Mouse (Mus musculus) C2C12 (cell line): ENCODE results near the gene Prkcq.

ENCODE experiments used
- CEBPB ChIP-seq: IDR thresholded peaks from one replicate; pipeline ENCODE4 v1.6.1; 2011; ENCODE audit warnings: low read depth, mild to moderate bottlenecking, control low read depth, moderate library complexity
- CTCF ChIP-seq: IDR thresholded peaks from one replicate; pipeline ENCODE4 v1.5.1; 2011; ENCODE audit not compliant: control insufficient read depth, insufficient read depth, insufficient read length
- FOSL1 ChIP-seq: IDR thresholded peaks from one replicate; pipeline ENCODE4 v1.8.0; 2011; ENCODE audit warnings: mild to moderate bottlenecking, low read length; ENCODE audit not compliant: poor library complexity, insufficient read depth, severe bottlenecking
- MYOG ChIP-seq: IDR thresholded peaks from one replicate; pipeline ENCODE4 v1.6.1; 2011; ENCODE audit not compliant: control insufficient read depth, insufficient read length; ENCODE audit errors: extremely low read depth
- USF1 ChIP-seq: IDR thresholded peaks from one replicate; pipeline ENCODE4 v1.6.1; 2011; ENCODE audit warnings: low read depth, mild to moderate bottlenecking, control low read depth, moderate library complexity

DNA sequence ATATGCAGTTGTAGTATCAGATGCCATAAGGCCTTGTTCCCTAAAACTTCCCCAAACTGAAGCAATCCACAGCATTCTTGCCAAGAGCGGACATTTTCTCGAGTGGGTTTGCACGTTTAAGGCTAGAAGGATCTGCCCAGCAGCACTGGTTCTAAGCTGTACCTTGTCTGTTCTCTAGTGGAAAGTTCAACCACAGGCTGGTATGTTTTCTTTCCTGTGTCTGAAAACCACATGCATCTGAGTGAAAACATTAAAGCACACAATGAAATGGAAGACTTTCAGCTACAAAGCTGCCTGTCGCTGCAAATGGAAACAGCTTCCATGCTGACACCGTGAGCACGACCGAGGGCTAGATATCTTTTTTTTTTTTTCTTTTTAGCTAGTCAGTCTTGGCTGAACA is 12.3 kb upstream of the Prkcq start:
- TF ChIP-seq CTCF, result no peak
- no peak for TF ChIP-seq USF1
- TF ChIP-seq CEBPB, result no peak
- TF ChIP-seq FOSL1, result no peak
- no peak for TF ChIP-seq MYOG
